Mouse (Mus musculus) T-helper 1 cell (primary cell): ENCODE measurements around the gene Fam102a.

Source experiments
- in situ Hi-C: fragments of 300-600 bp; cut with MboI, MseI; formaldehyde crosslinking; loops from one replicate; pipeline ENCODE4 v1.15.1; 2025; ENCODE audit warnings: high pct_unique_total_duplicates

The Fam102a gene

GRCm38 (mm10) chr2:32534733-32535471 lies at the start of gene Fam102a:
Gene Fam102a, plus strand, starts transcription at chr2:32535332.
- in situ Hi-C loops, result loop anchor here (5.0 kb wide), 1 partner anchor 43 kb away; no protein-coding TSS in a partner anchor

DNA sequence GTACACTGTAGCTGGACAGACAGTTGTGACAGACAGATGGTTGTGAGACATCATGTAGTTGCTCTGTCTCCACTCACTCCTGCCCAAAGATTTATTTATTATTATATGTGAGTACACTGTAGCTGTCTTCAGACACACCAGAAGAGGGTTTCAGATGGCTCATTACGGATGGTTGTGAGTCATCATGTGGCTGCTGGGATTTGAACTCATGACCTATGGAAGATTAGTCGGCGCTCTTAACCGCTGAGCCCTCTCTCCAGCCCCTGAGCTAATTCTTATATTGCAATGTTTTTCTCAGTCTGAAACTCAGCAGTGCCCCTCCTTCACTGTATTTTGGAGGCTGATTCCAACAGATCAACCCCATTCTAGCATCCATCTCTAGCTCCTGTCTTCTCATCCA lies 49.4 kb upstream of the Fam102a start:
- in situ Hi-C loops, result loop anchor here (5.0 kb wide), 2 partner anchors 78 to 82 kb away; no protein-coding TSS in a partner anchor

- in situ Hi-C loops, result loop anchor here (5.0 kb wide), 2 partner anchors 79 to 81 kb away; no protein-coding TSS in a partner anchor
Observed at GRCm38 (mm10) chr2:32486155-32486554, 49.0 kb upstream of the Fam102a start.

- in situ Hi-C loops, result loop anchor here (5.0 kb wide), 2 partner anchors 80 kb away; no protein-coding TSS in a partner anchor
Observed at GRCm38 (mm10) chr2:32487124-32487623, 48.0 kb upstream of the Fam102a start.

- in situ Hi-C loops, result loop anchor here (5.0 kb wide), 2 partner anchors 79 to 81 kb away; no protein-coding TSS in a partner anchor
Observed at GRCm38 (mm10) chr2:32488679-32489078, 46.5 kb upstream of the Fam102a start.

DNA sequence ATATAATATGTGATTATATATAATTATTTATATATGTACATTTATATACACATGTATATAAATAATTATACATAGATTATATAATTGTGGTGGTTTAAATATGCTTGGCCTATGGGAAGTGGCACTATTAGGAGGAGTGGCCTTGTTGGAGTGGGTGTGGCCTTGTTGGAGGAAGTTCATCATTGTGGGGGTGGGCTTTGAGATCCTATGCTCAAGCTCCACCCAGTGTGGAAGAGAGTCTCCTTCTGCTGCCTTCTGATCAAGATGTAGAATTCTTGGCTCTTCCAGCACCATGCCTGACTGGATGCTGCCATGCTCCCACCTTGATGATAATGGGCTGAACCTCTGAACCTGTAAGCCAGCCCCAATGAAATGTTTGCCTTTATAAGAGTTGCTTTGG lies 44.4 kb upstream of the Fam102a start:
- in situ Hi-C loops, result loop anchor here (5.0 kb wide), 1 partner anchor 42 kb away; no protein-coding TSS in a partner anchor

DNA sequence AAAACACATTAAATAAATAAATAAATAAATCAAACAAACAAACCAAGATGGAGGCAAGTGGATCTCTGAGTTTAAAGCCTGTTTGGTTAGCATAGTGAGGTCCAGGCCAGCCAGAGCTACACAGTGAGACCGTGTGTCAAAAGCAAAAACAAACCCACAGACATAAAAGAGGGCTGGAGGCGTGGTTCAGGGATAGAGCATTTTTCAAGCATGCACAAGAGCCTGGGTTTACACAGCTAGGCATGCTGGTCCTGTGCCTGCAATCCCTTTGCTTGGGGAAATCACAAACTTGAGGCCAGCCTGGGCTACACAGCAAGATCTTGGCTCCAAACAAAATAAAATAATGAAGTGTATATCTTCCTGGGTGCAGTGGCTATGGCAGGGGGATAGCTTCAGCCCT lies 42.5 kb upstream of the Fam102a start:
- in situ Hi-C loops, result loop anchor here (5.0 kb wide), 1 partner anchor 40 kb away; no protein-coding TSS in a partner anchor

DNA sequence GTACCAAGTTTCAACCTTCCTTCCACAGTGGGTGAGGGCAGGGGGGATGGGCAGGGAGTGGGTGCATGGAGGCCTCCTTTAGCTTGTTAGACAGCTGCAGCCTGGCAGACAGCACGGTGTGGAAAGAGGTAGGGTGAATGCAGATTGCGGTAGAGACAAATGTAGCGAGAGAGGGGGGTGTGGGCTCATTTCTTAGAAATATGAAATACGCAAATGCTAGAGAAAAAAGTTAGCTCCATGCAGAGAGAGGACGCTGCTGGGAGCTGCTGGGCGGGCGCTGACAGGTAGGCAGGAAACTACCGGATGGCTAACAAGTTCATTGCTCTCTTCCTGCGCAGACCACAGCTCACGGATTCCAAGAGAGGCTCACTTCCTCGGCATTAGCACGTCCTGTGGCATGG lies 41.8 kb upstream of the Fam102a start:
- in situ Hi-C loops, result loop anchor here (5.0 kb wide), 1 partner anchor 39 kb away; no protein-coding TSS in a partner anchor

DNA sequence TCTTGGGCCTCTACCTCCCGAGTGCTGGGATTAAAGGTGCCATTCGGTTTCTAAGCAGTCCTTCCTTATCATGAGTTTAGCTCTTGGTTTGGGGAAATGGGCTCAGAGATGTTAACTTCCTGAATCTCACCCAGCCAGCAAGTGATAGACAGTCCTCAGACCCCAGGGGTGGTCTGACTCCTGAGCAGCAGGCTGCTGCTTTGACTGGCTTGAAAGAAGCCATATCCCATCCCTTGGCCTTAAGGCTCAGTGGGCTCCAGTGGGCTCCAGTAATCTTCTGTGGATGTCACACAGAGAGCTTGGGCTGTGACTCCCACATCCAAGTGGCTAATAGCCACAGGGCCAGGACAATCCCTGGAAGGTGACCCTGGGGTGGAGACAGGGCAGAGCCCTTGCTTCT lies 40.6 kb upstream of the Fam102a start:
- in situ Hi-C loops, result loop anchor here (5.0 kb wide), 1 partner anchor 38 kb away; no protein-coding TSS in a partner anchor

DNA sequence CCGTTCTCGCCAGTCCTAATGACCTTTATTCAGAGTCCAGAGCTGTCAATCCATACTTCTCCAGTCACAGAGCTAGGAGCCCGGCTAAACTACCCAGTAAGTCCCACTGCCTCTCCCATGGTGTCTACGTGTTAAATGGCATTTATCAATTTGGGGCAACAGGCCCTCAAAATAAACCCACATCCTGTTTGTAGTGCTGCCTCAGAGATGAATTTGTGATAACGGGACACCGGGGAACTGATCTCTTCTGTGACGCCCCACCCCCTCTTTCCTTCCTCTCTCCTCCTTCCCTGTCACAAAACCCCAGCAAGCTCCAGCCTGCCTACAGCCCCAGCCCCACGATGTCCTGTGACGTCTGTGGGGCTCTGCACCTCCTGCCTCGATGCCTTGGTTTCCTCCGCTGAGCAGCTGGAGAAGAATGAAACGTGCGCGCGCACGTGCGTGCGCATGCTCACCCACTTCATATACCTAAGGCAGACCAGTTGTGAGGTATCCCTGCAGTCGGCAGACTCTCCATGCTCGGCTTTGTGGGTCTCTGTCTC lies 39.9 kb upstream of the Fam102a start:
- in situ Hi-C loops, result no loop called here

- in situ Hi-C loops, result no loop called here
Observed at GRCm38 (mm10) chr2:32496190-32496589, 38.9 kb upstream of the Fam102a start.

DNA sequence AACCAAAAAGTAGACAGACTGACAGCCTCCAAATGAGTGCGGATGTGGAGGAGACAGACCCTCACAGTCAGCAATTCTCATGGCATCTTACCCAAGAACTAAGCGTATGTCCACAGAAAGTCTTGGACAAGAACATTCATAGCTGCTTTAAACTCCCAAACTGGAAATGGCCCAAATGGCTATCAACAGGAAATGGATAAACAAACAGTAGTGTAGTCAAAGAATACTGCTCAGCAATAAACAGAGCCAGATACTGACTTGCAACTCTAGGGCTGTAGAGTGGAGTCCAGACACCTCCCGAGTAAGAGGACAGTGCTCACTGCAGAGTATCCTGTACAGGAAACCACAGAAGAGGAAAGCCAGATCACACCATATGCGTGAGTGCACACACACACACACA lies 35.8 kb upstream of the Fam102a start:
- in situ Hi-C loops, result no loop called here

DNA sequence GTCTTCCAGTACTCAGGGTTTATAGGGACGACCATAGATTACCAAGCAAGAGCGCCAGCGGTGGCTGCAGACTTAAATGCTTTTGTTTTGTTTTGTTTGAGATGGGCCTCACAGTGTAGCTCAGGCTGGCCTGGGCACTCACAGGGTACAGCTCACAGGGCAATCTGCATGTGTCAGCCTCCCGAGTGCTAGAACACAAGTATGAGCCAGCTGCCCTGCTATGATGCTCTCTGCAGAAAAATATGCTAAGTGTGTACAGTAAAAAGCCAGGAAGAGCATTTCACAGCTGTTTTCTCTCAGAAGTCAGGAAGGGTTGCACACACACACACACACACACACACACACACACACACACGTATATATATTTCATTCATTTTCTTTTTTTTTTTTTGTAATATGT lies 34.7 kb upstream of the Fam102a start:
- in situ Hi-C loops, result no loop called here

DNA sequence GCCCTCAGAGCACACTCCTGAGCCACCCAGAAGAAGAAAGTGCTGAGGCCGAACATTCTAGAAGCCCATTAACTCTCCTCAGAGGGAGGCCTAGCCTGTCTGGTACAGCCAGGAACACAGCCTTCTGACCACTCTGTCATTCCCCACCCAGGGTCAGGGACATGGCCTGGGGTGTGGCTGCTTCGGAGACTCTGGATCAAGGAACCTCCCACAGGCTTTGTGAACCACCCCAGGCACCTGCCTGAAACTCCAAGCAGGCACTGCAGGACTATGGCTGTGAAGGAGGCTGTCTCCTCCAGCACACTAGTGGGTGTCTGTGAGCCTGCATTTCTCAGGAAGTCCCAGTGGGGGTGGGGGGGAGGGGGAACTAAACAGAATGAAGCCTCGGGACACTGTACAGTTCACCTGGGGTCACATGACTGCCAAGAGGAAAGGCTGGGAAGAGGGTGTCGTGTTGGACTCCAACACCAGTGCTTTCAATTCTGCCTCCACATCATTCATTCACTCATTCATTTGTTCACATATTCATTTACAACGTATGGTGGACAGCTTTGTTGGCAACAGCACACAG lies 33.3 kb upstream of the Fam102a start:
- in situ Hi-C loops, result no loop called here

DNA sequence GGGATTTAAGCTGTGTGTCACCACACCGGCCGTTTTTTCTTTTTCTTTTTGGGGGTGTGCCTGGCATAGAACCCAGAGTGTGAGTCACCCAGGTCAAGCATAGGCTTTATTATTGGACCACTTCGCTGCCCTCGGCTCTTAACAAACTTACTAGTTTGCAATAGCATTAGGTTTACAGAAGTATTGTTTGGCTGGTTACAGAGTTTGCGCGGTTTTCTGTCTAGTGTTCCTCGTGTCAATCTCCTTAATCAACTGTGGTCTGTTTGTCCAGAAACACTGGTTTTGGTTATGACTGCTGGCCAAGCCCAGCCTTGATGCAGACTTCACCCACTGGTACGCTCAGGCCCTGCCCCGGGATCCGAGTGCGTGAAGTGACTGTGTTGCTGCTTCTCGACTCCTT lies 32.3 kb upstream of the Fam102a start:
- in situ Hi-C loops, result no loop called here

- in situ Hi-C loops, result no loop called here
Observed at GRCm38 (mm10) chr2:32503588-32503987, 31.5 kb upstream of the Fam102a start.

GRCm38 (mm10) chr2:32505536-32505935 lies 29.6 kb upstream of the Fam102a start:
- in situ Hi-C loops, result no loop called here

DNA sequence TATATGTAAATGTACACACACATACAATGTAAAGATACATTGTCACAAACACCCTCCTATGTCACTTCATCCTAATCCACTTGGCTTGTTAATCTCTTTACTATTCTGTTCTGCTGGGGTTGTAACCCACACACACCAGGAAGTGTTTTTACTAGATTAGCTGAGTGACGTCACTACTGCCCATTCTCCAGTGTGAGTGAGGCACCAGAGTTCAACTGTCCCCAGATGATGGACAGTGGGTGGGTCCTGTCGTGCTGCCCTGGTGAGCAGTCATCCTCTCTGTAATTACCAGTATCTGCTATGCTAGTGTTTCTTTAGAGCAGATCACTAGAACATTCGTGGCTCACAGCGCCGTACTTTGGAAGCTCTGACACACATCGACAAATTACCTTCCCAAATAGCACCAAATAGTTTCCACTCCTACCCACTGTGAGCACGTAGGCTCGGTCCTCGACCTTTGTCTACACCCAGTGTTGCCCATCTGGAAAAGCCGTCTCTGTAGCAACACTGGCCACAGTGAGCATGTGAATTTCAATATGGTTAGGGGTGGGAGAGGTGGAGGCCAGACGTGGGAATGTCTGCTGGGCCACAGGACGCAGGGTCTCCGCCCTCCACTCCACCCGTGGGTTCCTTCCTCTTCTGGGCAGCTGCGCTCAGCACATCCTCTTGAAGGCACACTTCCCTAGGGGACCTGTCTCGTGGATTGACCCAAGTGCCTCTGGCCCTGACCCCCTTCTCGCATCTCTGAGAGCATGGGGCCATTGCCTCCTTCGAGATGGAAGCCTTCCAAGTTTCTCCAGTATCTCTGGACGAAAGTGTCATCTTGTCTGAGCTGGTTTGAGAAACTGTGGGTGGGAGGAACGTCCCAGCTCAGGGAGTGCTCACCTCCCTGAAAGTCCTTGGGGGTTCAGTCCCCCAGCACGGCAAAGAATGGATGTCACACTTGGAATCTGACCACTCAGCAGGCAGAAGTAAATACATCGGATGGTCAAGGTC lies 28.2 kb upstream of the Fam102a start:
- in situ Hi-C loops, result no loop called here

GRCm38 (mm10) chr2:32507906-32508305 lies 27.2 kb upstream of the Fam102a start:
- in situ Hi-C loops, result no loop called here

- in situ Hi-C loops, result no loop called here
Observed at GRCm38 (mm10) chr2:32509287-32509686, 25.8 kb upstream of the Fam102a start.

DNA sequence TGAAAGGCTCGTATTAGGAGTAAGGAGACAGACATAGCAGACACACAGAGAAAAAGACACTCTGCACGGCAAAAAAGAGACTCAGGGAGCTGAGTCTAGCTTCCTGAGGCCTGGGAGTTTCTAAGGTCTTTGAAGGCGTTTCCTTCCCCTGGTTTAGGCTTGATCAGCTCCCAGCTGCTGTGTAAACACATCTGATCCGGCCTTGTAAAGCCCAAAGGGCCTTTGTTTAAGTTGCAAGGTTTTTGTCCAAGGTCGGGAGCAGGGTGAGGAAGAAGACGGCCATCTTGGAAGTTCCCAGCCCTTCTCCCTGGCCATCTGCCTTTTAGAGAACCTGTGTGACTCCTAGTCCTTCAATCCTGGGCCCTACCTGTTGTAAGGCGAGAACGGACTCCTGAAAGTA lies 25.2 kb upstream of the Fam102a start:
- in situ Hi-C loops, result no loop called here
